Mouse (Mus musculus) kidney, postnatal 0 days (tissue): ENCODE data around the gene Macrod2. TPM values are rescaled to one million over a fixed set of nuclear protein-coding genes. Genes with fewer than 3 reads are reported as not detected.

Experiments used
- ATAC-seq: fragments of 200-750 bp; cut with Nextera tagmentation; replicated peaks from 2 replicates; pipeline ENCODE4 v1.8.0; 2017; ENCODE audit warnings: low read depth, moderate number of reproducible peaks, moderate TSS enrichment, moderate library complexity; ENCODE audit not compliant: low FRiP score
- DNase-seq: peaks from one replicate; pipeline ENCODE4 v3.0.0-alpha.2; 2016; ENCODE audit warnings: low spot score
- H3K27ac ChIP-seq: fragments of 300-500 bp; sonication (generic); 2 replicates; pipeline ENCODE4 v1.5.1; 2014; ENCODE audit warnings: mild to moderate bottlenecking
- H3K27me3 ChIP-seq: fragments of 300-500 bp; sonication (generic); 2 replicates; pipeline ENCODE4 v1.6.1; 2014; ENCODE audit warnings: low read length, mixed read lengths; ENCODE audit not compliant: insufficient read depth
- H3K36me3 ChIP-seq: fragments of 300-500 bp; sonication (generic); 2 replicates; pipeline ENCODE4 v1.6.1; 2014; ENCODE audit warnings: low read length, mixed read lengths; ENCODE audit not compliant: insufficient read depth
- H3K4me1 ChIP-seq: fragments of 300-500 bp; sonication (generic); replicated peaks from 2 replicates; pipeline ENCODE4 v1.6.1; 2014; ENCODE audit warnings: antibody characterized with exemption, low read length, mixed read lengths; ENCODE audit not compliant: insufficient read depth
- H3K4me2 ChIP-seq: fragments of 300-500 bp; sonication (generic); 2 replicates; pipeline ENCODE4 v1.6.1; 2014; ENCODE audit warnings: mild to moderate bottlenecking, low read length, moderate library complexity, mixed read lengths
- H3K4me3 ChIP-seq: fragments of 300-500 bp; sonication (generic); replicated peaks from 2 replicates; pipeline ENCODE4 v1.5.1; 2014; ENCODE audit warnings: low read depth, low read length
- H3K9ac ChIP-seq: fragments of 300-500 bp; sonication (generic); 2 replicates; pipeline ENCODE4 v1.6.1; 2014; ENCODE audit warnings: low read depth, low read length
- H3K9me3 ChIP-seq: fragments of 300-500 bp; sonication (generic); replicated peaks from 2 replicates; pipeline ENCODE4 v1.6.1; 2016; ENCODE audit warnings: low read length, inconsistent platforms, mixed read lengths
- CTCF ChIP-seq: IDR thresholded peaks from 2 replicates; pipeline ENCODE4 v1.5.1; 2016; ENCODE audit warnings: antibody characterized with exemption, low read depth, mild to moderate bottlenecking, moderate library complexity
- WGBS: fragments of 180-500 bp; shearing (Covaris S2); extraction: QIAGEN DNeasy Blood & Tissue Kit; methylation state at CpG from one replicate; pipeline ENCODE4 v1.1.7; 2014; 5-methylcytosine and 5-hydroxymethylcytosine counted together
- polyA plus RNA-seq: library from polyadenylated mRNA; unstranded; fragments of >200 nt; fragmentation: Nextera tagmentation; extraction: Ambion mirVana; gene quantifications from 2 replicates; pipeline ENCODE4 v1.2.1, GENCODE M21; 2015

Gene Macrod2
- polyA plus RNA-seq, 1 experiment from 2014 or later, result 28.6 TPM

GRCm38 (mm10) chr2:141879711-141880110, 1484.6 kb downstream of the Macrod2 start:
- TF ChIP-seq CTCF, result no peak
- DNase-seq, result no peak
- no peak overlapping the region for H3K4me2 ChIP-seq
- no peaks in the 10 kb centered on the region for H3K9me3 ChIP-seq
- WGBS, result 42% methylated on average over 9 of the region's 9 CpGs
- H3K4me1 ChIP-seq, result no peaks in the 10 kb centered on the region
- H3K4me3 ChIP-seq, result no peak overlapping the region
- H3K9ac ChIP-seq, result no peak overlapping the region
- no peaks in the 10 kb centered on the region for H3K27me3 ChIP-seq
- no peak overlapping the region for H3K27ac ChIP-seq
- no peak for ATAC-seq
- H3K36me3 ChIP-seq, result no peaks in the 10 kb centered on the region

GRCm38 (mm10) chr2:141886694-141887474, 1491.8 kb downstream of the Macrod2 start:
- H3K27me3 ChIP-seq, result no peaks in the 10 kb centered on the region
- H3K36me3 ChIP-seq, result no peaks in the 10 kb centered on the region
- no peak overlapping the region for H3K4me2 ChIP-seq
- H3K9ac ChIP-seq, result no peak overlapping the region
- H3K9me3 ChIP-seq, result no peaks in the 10 kb centered on the region
- WGBS, result 28% methylated on average over 11 of the region's 11 CpGs
- H3K4me1 ChIP-seq, result no peaks in the 10 kb centered on the region
- H3K4me3 ChIP-seq, result no peak overlapping the region
- DNase-seq (peak; percentile 48), ATAC-seq (peak; percentile 54; the same call in 1 of the 2 replicates)
- no peak overlapping the region for H3K27ac ChIP-seq
- TF ChIP-seq CTCF, result no peak

GRCm38 (mm10) chr2:141889497-141889896, 1494.4 kb downstream of the Macrod2 start:
- DNase-seq (no peak), ATAC-seq (no peak)
- Histone ChIP-seq H3K27ac (no peak overlapping the region), H3K4me1 (no peaks in the 10 kb centered on the region), H3K36me3 (no peaks in the 10 kb centered on the region), H3K4me2 (no peak overlapping the region), H3K9ac (no peak overlapping the region), H3K27me3 (no peaks in the 10 kb centered on the region), H3K4me3 (no peak overlapping the region), H3K9me3 (no peaks in the 10 kb centered on the region)
- 71% methylated on average over 2 of the region's 2 CpGs for WGBS
- TF ChIP-seq CTCF, result no peak

GRCm38 (mm10) chr2:141897951-141898350, 1502.8 kb downstream of the Macrod2 start:
- ATAC-seq (no peak), DNase-seq (no peak)

GRCm38 (mm10) chr2:141911831-141912447, 1516.8 kb downstream of the Macrod2 start:
- no peaks in the 10 kb centered on the region for H3K36me3 ChIP-seq
- H3K4me1 ChIP-seq, result no peaks in the 10 kb centered on the region
- H3K27me3 ChIP-seq, result no peaks in the 10 kb centered on the region
- DNase-seq, result no peak
- ATAC-seq, result no peak
- WGBS, result 53% methylated on average over 6 of the region's 6 CpGs
- no peak overlapping the region for H3K9ac ChIP-seq
- no peak overlapping the region for H3K27ac ChIP-seq
- no peaks in the 10 kb centered on the region for H3K9me3 ChIP-seq
- no peak overlapping the region for H3K4me3 ChIP-seq
- H3K4me2 ChIP-seq, result no peak overlapping the region
- no peak for TF ChIP-seq CTCF

More at GRCm38 (mm10) chr2:141897951-141898350, 1502.8 kb downstream of the Macrod2 start:
- no peak overlapping the region for H3K27ac ChIP-seq
- no peaks in the 10 kb centered on the region for H3K27me3 ChIP-seq
- no peak overlapping the region for H3K4me2 ChIP-seq
- TF ChIP-seq CTCF, result no peak
- no peaks in the 10 kb centered on the region for H3K36me3 ChIP-seq
- H3K9ac ChIP-seq, result no peak overlapping the region
- H3K4me1 ChIP-seq, result no peaks in the 10 kb centered on the region
- no peaks in the 10 kb centered on the region for H3K9me3 ChIP-seq
- no peak overlapping the region for H3K4me3 ChIP-seq

- DNase-seq, result no peak
These were observed 1518.4 kb downstream of the Macrod2 start for GRCm38 (mm10) chr2:141913486-141913885.

More at GRCm38 (mm10) chr2:141913486-141913885, 1518.4 kb downstream of the Macrod2 start:
- no peaks in the 10 kb centered on the region for H3K9me3 ChIP-seq
- H3K4me2 ChIP-seq, result no peak overlapping the region
- no peak overlapping the region for H3K4me3 ChIP-seq
- WGBS, result 76% methylated on average over 3 of the region's 3 CpGs
- H3K4me1 ChIP-seq, result no peaks in the 10 kb centered on the region
- no peak for TF ChIP-seq CTCF
- H3K27ac ChIP-seq, result no peak overlapping the region
- H3K27me3 ChIP-seq, result no peaks in the 10 kb centered on the region
- H3K9ac ChIP-seq, result no peak overlapping the region
- ATAC-seq, result no peak
- H3K36me3 ChIP-seq, result no peaks in the 10 kb centered on the region
